Mouse (Mus musculus) c-Kit-positive CD71-positive TER-119-positive erythroid progenitor cells, embryonic 14.5 days (primary cell): ENCODE data around the gene Lipc.

Experiments used
- DNase-seq: peaks from one replicate; pipeline ENCODE4 v3.0.0-alpha.2; 2013; ENCODE audit warnings: low spot score

The Lipc gene

GRCm38 (mm10) chr9:70818739-70819138 lies 133.3 kb downstream of the Lipc start:
- DNase-seq = no peak

GRCm38 (mm10) chr9:70817396-70817795 lies 134.6 kb downstream of the Lipc start:
- no peak for DNase-seq

GRCm38 (mm10) chr9:70816701-70817305 lies 135.2 kb downstream of the Lipc start:
- DNase-seq = no peak

GRCm38 (mm10) chr9:70812551-70812950 lies 139.5 kb downstream of the Lipc start:
- no peak for DNase-seq

GRCm38 (mm10) chr9:70807714-70808113 lies 144.3 kb downstream of the Lipc start:
- no peak for DNase-seq

- DNase-seq = no peak
These were observed 146.0 kb downstream of the Lipc start for GRCm38 (mm10) chr9:70806069-70806468.

GRCm38 (mm10) chr9:70802816-70803215 lies 149.2 kb downstream of the Lipc start:
- no peak for DNase-seq

GRCm38 (mm10) chr9:70801761-70802160 lies 150.3 kb downstream of the Lipc start:
- no peak for DNase-seq

- no peak for DNase-seq
These were observed 151.3 kb downstream of the Lipc start for GRCm38 (mm10) chr9:70800588-70801315.

GRCm38 (mm10) chr9:70795439-70795757 lies 156.6 kb downstream of the Lipc start:
- peak; percentile 22 for DNase-seq

GRCm38 (mm10) chr9:70794643-70795438 lies 157.2 kb downstream of the Lipc start:
- no peak for DNase-seq

GRCm38 (mm10) chr9:70790621-70791020 lies 161.4 kb downstream of the Lipc start:
- no peak for DNase-seq

GRCm38 (mm10) chr9:70788705-70789104 lies 163.3 kb downstream of the Lipc start:
- no peak for DNase-seq

- no peak for DNase-seq
These were observed 169.8 kb downstream of the Lipc start for GRCm38 (mm10) chr9:70782191-70782590.

GRCm38 (mm10) chr9:70775517-70775916 lies 176.5 kb downstream of the Lipc start:
- peak; percentile 23 for DNase-seq

GRCm38 (mm10) chr9:70760974-70761373 lies 191.1 kb downstream of the Lipc start:
- DNase-seq = no peak

- DNase-seq = no peak
These were observed 200.4 kb downstream of the Lipc start for GRCm38 (mm10) chr9:70751504-70752222.
